29 mouse cellular contexts compared by ENCODE assay signal in the genomic region with DNA sequence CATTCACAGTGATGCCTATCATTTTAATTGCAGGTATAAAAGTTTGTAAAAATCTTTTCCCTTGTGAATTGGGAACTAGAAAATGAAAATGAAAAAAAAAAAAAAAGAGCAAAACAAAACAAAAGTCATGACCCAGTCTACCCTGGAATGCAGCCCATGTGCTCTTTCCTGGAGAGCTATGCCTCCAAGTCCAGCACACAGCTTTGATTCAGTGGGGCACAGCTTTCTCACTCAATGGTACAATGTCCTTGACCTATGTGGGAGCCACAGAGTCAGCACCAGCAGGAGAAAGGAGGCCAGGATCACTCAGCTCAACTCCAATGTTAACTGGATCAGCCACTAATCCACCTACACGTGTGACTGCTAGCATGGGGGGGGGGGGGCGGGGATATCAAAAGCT. TPM values are rescaled to one million over a fixed set of nuclear protein-coding genes. Genes with fewer than 3 reads are reported as not detected.
DNase-seq lines count a peak whose midpoint lies in the region; ATAC-seq lines count a peak whose summit lies in the region.
"Had no signal": no experiment of that assay in that cellular context is flagged by ENCODE, and none has a peak within 500 bp of the region (broad histone marks: within the 10 kb centered on the region; RNA-seq: fewer than 3 reads in every experiment).

No protein-coding gene starts in this region.

- H3K36me3 ChIP-seq in kidney, embryonic 14.5 days (ENCODE audit: control insufficient read depth, insufficient read depth, low read length), result no peaks in the 10 kb centered on the region
- H3K36me3 ChIP-seq: embryonic facial prominence, embryonic 15.5 days; forebrain, embryonic 10.5 days; heart, embryonic 12.5 days; hindbrain, embryonic 10.5 days; intestine, embryonic 15.5 days; kidney, embryonic 15.5 days had no signal

- H3K27me3 ChIP-seq in kidney, embryonic 14.5 days (ENCODE audit: control insufficient read depth, insufficient read depth, low read length), result peaks cover 24% of the 10 kb centered on the region

- H3K4me3 ChIP-seq in kidney, embryonic 14.5 days (ENCODE audit: low read length), result no peak overlapping the region
- H3K4me3 ChIP-seq: embryonic facial prominence, embryonic 15.5 days; erythroblast, embryonic 14.5 days; forebrain, embryonic 10.5 days; heart, adult 2 months; heart, embryonic 12.5 days; hindbrain, embryonic 10.5 days; intestine, embryonic 15.5 days; kidney, embryonic 15.5 days had no signal

- H3K4me2 ChIP-seq in kidney, embryonic 14.5 days (replicated peaks; ENCODE audit: low read depth, low read length), result no peak overlapping the region
- H3K4me2 ChIP-seq: embryonic facial prominence, embryonic 15.5 days; heart, embryonic 12.5 days; hindbrain, embryonic 14.5 days; intestine, embryonic 15.5 days; kidney, embryonic 15.5 days had no signal

- no peak overlapping the region for H3K9ac ChIP-seq in kidney, embryonic 14.5 days (ENCODE audit: low read depth, low read length)
- H3K9ac ChIP-seq: embryonic facial prominence, embryonic 15.5 days; heart, embryonic 12.5 days; hindbrain, embryonic 14.5 days; intestine, embryonic 15.5 days; kidney, embryonic 15.5 days had no signal

- WGBS in kidney, embryonic 14.5 days, result 61% methylated on average over 2 of the region's 2 CpGs

- peak; percentile 33 for DNase-seq in adrenal gland, postnatal 36 days
- no peak for DNase-seq in adrenal gland, adult 8-10 months
- DNase-seq in kidney, postnatal 10 days, result peak; percentile 19
- peak; percentile 77 for DNase-seq in ES-CJ7 (ENCODE audit: low read depth, low spot score)
- DNase-seq in ZHBTc4 (ENCODE audit: low read depth, low spot score), result peak; percentile 49
- DNase-seq in spleen, adult 18-20 months, result no peak
- DNase-seq: B cell, adult 2 months; cerebellum, adult 2 months; cerebellum, postnatal 10 days; embryo, embryonic 11 days; heart, adult 2 months had no signal

- H3K9me3 ChIP-seq in kidney, embryonic 14.5 days (ENCODE audit: control insufficient read depth, low read length), result no peaks in the 10 kb centered on the region
- H3K9me3 ChIP-seq: embryonic facial prominence, embryonic 15.5 days; forebrain, embryonic 10.5 days; heart, embryonic 12.5 days; hindbrain, embryonic 10.5 days; intestine, embryonic 15.5 days; kidney, embryonic 15.5 days had no signal

- peaks cover 6% of the 10 kb centered on the region; the same call in 1 of the 2 replicates for H3K4me1 ChIP-seq in kidney, embryonic 14.5 days (ENCODE audit: control insufficient read depth, insufficient read depth, low read length)

- no peak for ATAC-seq in kidney, embryonic 14.5 days (ENCODE audit: low FRiP score, low TSS enrichment)
- ATAC-seq: CD4-positive, CD25-positive, alpha-beta regulatory T cell, adult 4 months; forebrain, embryonic 14.5 days; intestine, embryonic 15.5 days had no signal

- no peak overlapping the region for H3K27ac ChIP-seq in kidney, embryonic 14.5 days (ENCODE audit: low read depth, low read length)
- H3K27ac ChIP-seq: embryonic facial prominence, embryonic 15.5 days; forebrain, embryonic 10.5 days; heart, adult 2 months; hindbrain, embryonic 10.5 days; hindbrain, embryonic 14.5 days; intestine, embryonic 15.5 days; kidney, embryonic 15.5 days had no signal

RNA-seq across cellular contexts. Expression of a gene that starts 9.5 kb away (rescaled TPM):
- total RNA-seq in adrenal gland, postnatal 36 days (2021), result 10 to 100 TPM; 12.1 to 18.5 TPM
- total RNA-seq in adrenal gland, adult 8-10 months (2022), result 10 to 100 TPM in 3 of 4 experiments, 1 to 10 TPM in 1; 9.5 to 20.1 (median 14.0) TPM
- polyA plus RNA-seq in kidney, embryonic 14.5 days (2014; fragmentation: Nextera tagmentation; extraction: Ambion mirVana), result 23.7 and 31.5 TPM in 2 replicates
- total RNA-seq: common myeloid progenitor, adult 5-6 weeks; MEL had no signal
- polyA plus RNA-seq: CD4-positive, CD25-positive, alpha-beta regulatory T cell, adult 4 months; erythroblast, embryonic 14.5 days had no signal

RNA-seq across cellular contexts. Expression of a gene that starts 20.7 kb away (rescaled TPM):
- not detected for total RNA-seq in adrenal gland, postnatal 36 days (2021)
- not detected for total RNA-seq in adrenal gland, adult 8-10 months (2022)
- not detected in 2 replicates for polyA plus RNA-seq in kidney, embryonic 14.5 days (2014; fragmentation: Nextera tagmentation; extraction: Ambion mirVana)
- total RNA-seq: common myeloid progenitor, adult 5-6 weeks; gastrocnemius, adult 8-10 months; gastrocnemius, postnatal 4 days; heart, adult 2 months; heart, postnatal 25 days; MEL had no signal
- polyA plus RNA-seq: CD4-positive, CD25-positive, alpha-beta regulatory T cell, adult 4 months; cerebellum, adult 2 months; embryonic facial prominence, embryonic 11.5 days; embryonic facial prominence, embryonic 15.5 days; erythroblast, embryonic 14.5 days; forebrain, embryonic 14.5 days; heart, adult 2 months; heart, embryonic 16.5 days; hindbrain, embryonic 10.5 days; hindbrain, embryonic 14.5 days had no signal

Comparison
In these comparisons a context has a peak if more than half of its experiments do, and no peak if none do; other contexts are left out.
1. DNase-seq: peak in adrenal gland, postnatal 36 days (2 of 2), kidney, postnatal 10 days (single experiment), ES-CJ7 (single experiment) and ZHBTc4 (single experiment); none in adrenal gland, adult 8-10 months (single experiment) and spleen, adult 18-20 months (0 of 2).